Mouse (Mus musculus) stomach, embryonic 14.5 days (tissue): Measurements from ENCODE around the gene Smarcb1. TPM values are rescaled to one million over a fixed set of nuclear protein-coding genes. Genes with fewer than 3 reads are reported as not detected.
A peak's percentile ranks its signal among the peaks of the same experiment; 100 is the strongest.
"Not testable (repeated sequence)": the region's sequence is repeated elsewhere in the genome, so short reads cannot be mapped to it uniquely, and the experiment has no call there.

Experiments
- ATAC-seq: fragments of 200-750 bp; cut with Nextera tagmentation; 2 replicates; pipeline ENCODE4 v1.8.0; 2017; ENCODE audit warnings: low read depth, moderate TSS enrichment; ENCODE audit not compliant: insufficient number of reproducible peaks, insufficient read depth, low FRiP score
- H3K27ac ChIP-seq: fragments of 300-500 bp; sonication (generic); 2 replicates; pipeline ENCODE4 v1.5.1; 2014; ENCODE audit warnings: mild to moderate bottlenecking, low read length, moderate library complexity, mixed read lengths
- H3K27me3 ChIP-seq: fragments of 300-500 bp; sonication (generic); 2 replicates; pipeline ENCODE4 v1.6.1; 2014; ENCODE audit warnings: low read length, control low read depth, mixed read lengths; ENCODE audit not compliant: control insufficient read depth, insufficient read depth
- H3K36me3 ChIP-seq: fragments of 300-500 bp; sonication (generic); 2 replicates; pipeline ENCODE4 v1.6.1; 2014; ENCODE audit warnings: mild to moderate bottlenecking, control low read depth, low read length, moderate library complexity, mixed read lengths; ENCODE audit not compliant: control insufficient read depth, insufficient read depth
- H3K4me1 ChIP-seq: fragments of 300-500 bp; sonication (generic); 2 replicates; pipeline ENCODE4 v1.6.1; 2014; ENCODE audit warnings: low read length, control low read depth, mixed read lengths; ENCODE audit not compliant: control insufficient read depth, insufficient read depth
- H3K4me2 ChIP-seq: fragments of 300-500 bp; sonication (generic); replicated peaks from 2 replicates; pipeline ENCODE4 v1.6.1; 2014; ENCODE audit warnings: low read depth, low read length, control low read depth
- H3K4me3 ChIP-seq: fragments of 300-500 bp; sonication (generic); 2 replicates; pipeline ENCODE4 v1.5.1; 2014; ENCODE audit warnings: low read depth, low read length, control low read depth
- H3K9ac ChIP-seq: fragments of 300-500 bp; sonication (generic); replicated peaks from 2 replicates; pipeline ENCODE4 v1.6.1; 2014; ENCODE audit warnings: low read depth, mild to moderate bottlenecking, control low read depth, low read length, moderate library complexity, mixed read lengths
- H3K9me3 ChIP-seq: fragments of 300-500 bp; sonication (generic); 2 replicates; pipeline ENCODE4 v1.6.1; 2016; ENCODE audit warnings: low read depth, low read length, control low read depth; ENCODE audit not compliant: control insufficient read depth
- WGBS: fragments of 180-500 bp; shearing (Covaris S2); extraction: QIAGEN DNeasy Blood & Tissue Kit; methylation state at CpG from one replicate; pipeline ENCODE4 v1.1.7; 2014; 5-methylcytosine and 5-hydroxymethylcytosine counted together
- polyA plus RNA-seq: library from polyadenylated mRNA; unstranded; fragments of >200 nt; fragmentation: Nextera tagmentation; extraction: Ambion mirVana; gene quantifications from 2 replicates; pipeline ENCODE4 v1.2.1, GENCODE M21; 2014

Gene Smarcb1
- polyA plus RNA-seq, 1 experiment from 2014 or later, result 197 TPM

- not testable (repeated sequence) for H3K9me3 ChIP-seq, ATAC-seq, H3K4me1 ChIP-seq, H3K4me2 ChIP-seq, H3K27ac ChIP-seq, H3K27me3 ChIP-seq, H3K36me3 ChIP-seq, H3K4me3 ChIP-seq, H3K9ac ChIP-seq
- 86% methylated on average over 5 of the region's 5 CpGs for WGBS
These were observed 33.9 kb downstream of the Smarcb1 start for GRCm38 (mm10) chr10:75887504-75887903.

- 88% methylated on average over 8 of the region's 8 CpGs for WGBS
These were observed 36.7 kb downstream of the Smarcb1 start for GRCm38 (mm10) chr10:75884742-75885141.

GRCm38 (mm10) chr10:75883232-75883552, 38.2 kb downstream of the Smarcb1 start:
- H3K27ac ChIP-seq, result no peak overlapping the region

More at GRCm38 (mm10) chr10:75884742-75885141, 36.7 kb downstream of the Smarcb1 start:
- Histone ChIP-seq H3K4me2 (no peak overlapping the region), H3K4me1 (peaks cover 14% of the 10 kb centered on the region; the same call in 1 of the 2 replicates), H3K9ac (no peak overlapping the region), H3K27me3 (no peaks in the 10 kb centered on the region), H3K36me3 (no peaks in the 10 kb centered on the region), H3K27ac (no peak overlapping the region), H3K9me3 (no peaks in the 10 kb centered on the region), H3K4me3 (no peak overlapping the region)
- ATAC-seq, result no peak

DNA sequence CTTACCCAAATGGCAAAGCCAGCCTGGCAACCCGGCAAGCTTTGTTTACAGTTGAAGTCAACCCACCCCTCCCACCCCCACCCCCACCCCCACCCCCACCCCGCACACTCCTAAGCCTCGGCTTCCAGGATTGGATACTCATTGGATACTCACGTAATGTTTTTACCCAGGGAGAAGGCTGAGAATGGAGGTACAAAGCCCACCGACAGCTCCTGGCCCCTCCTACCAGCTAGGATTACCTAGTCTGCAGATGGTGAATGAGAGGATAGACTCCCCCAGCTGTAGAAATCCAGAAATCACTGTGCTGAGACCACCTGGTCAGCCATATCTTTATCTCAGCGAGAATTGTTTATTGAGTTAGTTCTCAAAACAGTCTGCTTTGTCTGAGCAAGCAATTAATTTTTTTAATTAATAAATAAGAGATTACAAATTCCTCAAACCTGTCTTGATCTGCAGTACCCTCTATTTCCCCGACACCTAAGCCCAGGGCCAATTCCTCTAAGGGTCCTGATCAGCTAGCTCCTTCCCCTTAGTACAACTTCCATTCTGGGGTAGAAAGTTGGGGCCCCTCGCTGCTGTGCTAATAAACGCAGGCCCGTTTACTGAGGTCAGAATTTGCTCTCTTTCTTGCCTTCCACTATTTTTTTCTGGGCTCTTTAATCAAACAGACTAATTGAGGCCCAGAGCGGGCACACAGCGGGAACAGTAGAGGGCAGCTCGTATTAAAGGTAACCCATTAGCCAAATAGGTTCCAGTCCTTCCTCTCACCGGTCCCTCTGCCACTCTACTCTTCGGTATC, 38.8 kb downstream of the Smarcb1 start:
- no peak overlapping the region for H3K9ac ChIP-seq
- H3K4me2 ChIP-seq, result no peak overlapping the region; the same call in 1 of the 2 replicates
- H3K27me3 ChIP-seq, result no peaks in the 10 kb centered on the region
- no peak overlapping the region for H3K4me3 ChIP-seq
- H3K36me3 ChIP-seq, result no peaks in the 10 kb centered on the region
- H3K9me3 ChIP-seq, result no peaks in the 10 kb centered on the region
- peaks cover 14% of the 10 kb centered on the region; the same call in 1 of the 2 replicates for H3K4me1 ChIP-seq
- H3K27ac ChIP-seq, result no peak overlapping the region; the same call in 1 of the 2 replicates
- 5% methylated on average over 15 of the region's 15 CpGs for WGBS
- no peak; the same call in 1 of the 2 replicates for ATAC-seq

More at GRCm38 (mm10) chr10:75883232-75883552, 38.2 kb downstream of the Smarcb1 start:
- H3K36me3 ChIP-seq, result no peaks in the 10 kb centered on the region
- H3K4me1 ChIP-seq, result peaks cover 14% of the 10 kb centered on the region; the same call in 1 of the 2 replicates
- H3K4me2 ChIP-seq, result no peak overlapping the region; the same call in 1 of the 2 replicates
- 2% methylated on average over 10 of the region's 10 CpGs for WGBS
- no peaks in the 10 kb centered on the region for H3K27me3 ChIP-seq
- H3K4me3 ChIP-seq, result no peak overlapping the region
- H3K9ac ChIP-seq, result no peak overlapping the region
- peak; percentile 42; the same call in 1 of the 2 replicates for ATAC-seq
- H3K9me3 ChIP-seq, result no peaks in the 10 kb centered on the region

DNA sequence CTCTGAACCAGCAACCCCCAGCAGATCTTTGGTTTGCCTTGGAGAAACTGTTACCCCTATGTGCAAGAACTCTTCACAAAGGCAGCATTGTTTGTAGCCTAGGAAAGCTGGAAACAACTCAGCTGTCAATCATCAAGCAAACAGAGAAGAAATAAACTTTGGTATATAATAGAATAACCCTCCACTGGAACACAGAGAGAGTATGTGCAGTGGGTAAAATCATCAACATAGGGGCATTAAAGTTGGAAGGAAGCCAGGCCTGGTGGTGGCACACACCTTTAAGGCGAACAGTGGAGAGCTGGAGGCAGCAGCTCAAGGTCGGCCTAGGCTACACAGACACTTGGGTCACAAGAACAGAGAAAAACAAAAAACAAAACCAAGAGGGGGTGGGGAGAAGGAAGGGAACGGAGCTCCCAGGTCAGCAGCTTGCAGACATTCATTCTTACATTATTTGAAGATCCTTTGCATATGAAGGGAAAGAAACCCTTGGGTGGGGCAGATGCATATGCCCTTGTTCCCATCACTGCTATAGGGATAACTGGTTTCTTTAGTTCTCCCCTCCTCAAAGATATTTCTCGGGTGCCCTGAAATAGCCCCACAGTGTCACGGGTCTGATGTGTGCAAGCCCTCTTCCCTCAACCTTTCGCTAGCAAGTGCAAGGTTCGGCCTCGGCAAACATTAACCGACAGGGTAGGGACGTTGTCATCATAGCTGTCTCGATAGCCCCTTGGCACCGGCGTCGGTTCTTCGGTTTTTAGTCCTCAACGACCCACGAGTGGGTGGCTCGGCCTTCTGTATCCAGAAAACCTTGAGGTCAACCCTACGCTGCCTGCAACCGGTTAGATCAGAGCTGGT, 39.6 kb downstream of the Smarcb1 start:
- H3K4me1 ChIP-seq, result peaks cover 14% of the 10 kb centered on the region; the same call in 1 of the 2 replicates
- peak; percentile 46; the same call in 1 of the 2 replicates for ATAC-seq
- H3K9ac ChIP-seq, result no peak overlapping the region
- H3K27ac ChIP-seq, result no peak overlapping the region; the same call in 1 of the 2 replicates
- no peak overlapping the region for H3K4me3 ChIP-seq
- no peaks in the 10 kb centered on the region for H3K36me3 ChIP-seq
- H3K9me3 ChIP-seq, result no peaks in the 10 kb centered on the region
- no peak overlapping the region for H3K4me2 ChIP-seq
- no peaks in the 10 kb centered on the region for H3K27me3 ChIP-seq
- 20% methylated on average over 20 of the region's 20 CpGs for WGBS

- Histone ChIP-seq H3K27me3 (no peaks in the 10 kb centered on the region), H3K4me3 (no peak overlapping the region), H3K27ac (no peak overlapping the region; the same call in 1 of the 2 replicates), H3K36me3 (no peaks in the 10 kb centered on the region), H3K4me1 (peaks cover 14% of the 10 kb centered on the region; the same call in 1 of the 2 replicates), H3K4me2 (no peak overlapping the region), H3K9ac (no peak overlapping the region), H3K9me3 (no peaks in the 10 kb centered on the region)
- no peak for ATAC-seq
- whole genome bisulfite sequencing, result 28% methylated on average over 6 of the region's 6 CpGs
These were observed 40.4 kb downstream of the Smarcb1 start for GRCm38 (mm10) chr10:75880771-75881577.

DNA sequence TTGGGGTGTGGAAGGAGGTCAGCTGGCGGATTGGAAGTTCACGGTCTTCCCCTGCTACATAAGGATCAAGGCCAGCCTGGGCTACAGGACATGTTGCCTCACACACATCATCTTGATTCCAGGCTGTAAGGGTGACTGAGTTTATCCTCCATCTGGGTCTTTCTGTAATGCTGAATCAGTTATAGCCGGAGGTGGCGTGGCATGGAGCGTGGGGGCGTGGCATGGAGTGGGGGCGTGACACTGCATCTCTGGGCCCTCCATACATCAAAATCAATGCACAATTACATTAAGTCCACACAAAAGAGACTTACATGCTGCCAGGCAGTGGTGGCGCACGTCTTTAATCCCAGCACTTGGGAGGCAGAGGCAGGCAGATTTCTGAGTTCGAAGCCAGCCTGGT, 41.1 kb downstream of the Smarcb1 start:
- H3K4me2 ChIP-seq, result no peak overlapping the region
- no peaks in the 10 kb centered on the region for H3K36me3 ChIP-seq
- WGBS, result 96% methylated on average over 10 of the region's 10 CpGs
- H3K4me1 ChIP-seq, result peaks cover 14% of the 10 kb centered on the region; the same call in 1 of the 2 replicates
- H3K4me3 ChIP-seq, result no peak overlapping the region
- H3K9me3 ChIP-seq, result no peaks in the 10 kb centered on the region
- no peak for ATAC-seq
- H3K9ac ChIP-seq, result no peak overlapping the region
- no peak overlapping the region for H3K27ac ChIP-seq
- H3K27me3 ChIP-seq, result no peaks in the 10 kb centered on the region

- H3K4me3 ChIP-seq, result no peak overlapping the region
- no peaks in the 10 kb centered on the region for H3K36me3 ChIP-seq
- H3K9ac ChIP-seq, result no peak overlapping the region
- H3K4me2 ChIP-seq, result no peak overlapping the region
- 85% methylated on average over 3 of the region's 3 CpGs for WGBS
- H3K4me1 ChIP-seq, result peaks cover 14% of the 10 kb centered on the region; the same call in 1 of the 2 replicates
- no peak for ATAC-seq
- no peaks in the 10 kb centered on the region for H3K9me3 ChIP-seq
- H3K27me3 ChIP-seq, result no peaks in the 10 kb centered on the region
- no peak overlapping the region for H3K27ac ChIP-seq
These were observed 42.6 kb downstream of the Smarcb1 start for GRCm38 (mm10) chr10:75878836-75879235.
